Mouse (Mus musculus) hindbrain, embryonic 11.5 days (tissue): ENCODE measurements at regions not wholly inside any gene's neighbourhood (a gene's known extent, or its start where the extent isn't known, plus 50 kb on each side); places are given as distances from the start of the nearest gene placed in this dataset.

Source experiments
- ATAC-seq: fragments of 200-750 bp; cut with Nextera tagmentation; 2 replicates; pipeline ENCODE4 v1.8.0; 2017; ENCODE audit warnings: mild to moderate bottlenecking, moderate TSS enrichment, moderate library complexity; ENCODE audit not compliant: low FRiP score
- DNase-seq: peaks from one replicate; pipeline ENCODE4 v3.0.0-alpha.2; 2015; ENCODE audit warnings: low spot score
- H3K27ac ChIP-seq: fragments of 300-500 bp; sonication (generic); 2 replicates; pipeline ENCODE4 v1.5.1; 2014; ENCODE audit warnings: mild to moderate bottlenecking, low read depth, low read length
- H3K27me3 ChIP-seq: fragments of 300-500 bp; sonication (generic); 2 replicates; pipeline ENCODE4 v1.6.1; 2014; ENCODE audit warnings: mild to moderate bottlenecking, low read length, moderate library complexity, mixed read lengths; ENCODE audit not compliant: control insufficient read depth, insufficient read depth
- H3K36me3 ChIP-seq: fragments of 300-500 bp; sonication (generic); 2 replicates; pipeline ENCODE4 v1.6.1; 2014; ENCODE audit warnings: mild to moderate bottlenecking, low read length, moderate library complexity, mixed read lengths; ENCODE audit not compliant: control insufficient read depth, insufficient read depth
- H3K4me1 ChIP-seq: fragments of 300-500 bp; sonication (generic); replicated peaks from 2 replicates; pipeline ENCODE4 v1.6.1; 2014; ENCODE audit warnings: low read length, mixed read lengths; ENCODE audit not compliant: control insufficient read depth, insufficient read depth
- H3K4me2 ChIP-seq: fragments of 300-500 bp; sonication (generic); replicated peaks from 2 replicates; pipeline ENCODE4 v1.6.1; 2014; ENCODE audit warnings: mild to moderate bottlenecking, low read depth, low read length
- H3K4me3 ChIP-seq: fragments of 300-500 bp; sonication (generic); 2 replicates; pipeline ENCODE4 v1.5.1; 2014; ENCODE audit warnings: low read depth, low read length
- H3K9ac ChIP-seq: fragments of 300-500 bp; sonication (generic); 2 replicates; pipeline ENCODE4 v1.6.1; 2014; ENCODE audit warnings: low read depth, low read length
- H3K9me3 ChIP-seq: fragments of 300-500 bp; sonication (generic); 2 replicates; pipeline ENCODE4 v1.6.1; 2016; ENCODE audit warnings: low read length; ENCODE audit not compliant: control insufficient read depth
- WGBS: fragments of 180-500 bp; shearing (Covaris S2); extraction: QIAGEN DNeasy Blood & Tissue Kit; methylation state at CpG from one replicate; pipeline ENCODE4 v1.1.7; 2014; 5-methylcytosine and 5-hydroxymethylcytosine counted together

DNA sequence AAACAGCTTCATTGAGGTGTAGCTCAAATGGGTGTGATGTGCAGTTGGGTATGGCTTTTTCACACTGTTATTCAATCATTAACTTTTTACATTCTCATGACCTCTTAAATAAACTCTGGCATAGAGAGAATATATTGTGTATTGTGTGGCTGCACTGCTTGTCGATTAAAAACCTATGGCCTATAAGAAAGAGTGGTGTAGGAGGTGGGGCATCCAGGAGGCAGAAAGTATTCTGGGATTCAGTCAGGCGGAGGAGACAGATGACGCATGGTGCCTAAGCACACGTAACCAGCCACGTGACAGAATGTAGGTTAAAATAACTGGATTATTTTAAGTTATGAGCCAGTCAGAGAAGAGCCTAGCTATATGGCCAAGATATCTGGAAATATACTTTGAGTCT lies 78.2 kb upstream of the Slc16a7 start:
- WGBS, result 89% methylated on average over 5 of the region's 5 CpGs
- Histone ChIP-seq H3K27me3 (no peaks in the 10 kb centered on the region), H3K4me3 (no peak overlapping the region), H3K36me3 (no peaks in the 10 kb centered on the region), H3K4me2 (no peak overlapping the region), H3K9ac (no peak overlapping the region), H3K4me1 (no peaks in the 10 kb centered on the region), H3K9me3 (no peaks in the 10 kb centered on the region), H3K27ac (no peak overlapping the region)
- no peak for DNase-seq
- no peak for ATAC-seq

DNA sequence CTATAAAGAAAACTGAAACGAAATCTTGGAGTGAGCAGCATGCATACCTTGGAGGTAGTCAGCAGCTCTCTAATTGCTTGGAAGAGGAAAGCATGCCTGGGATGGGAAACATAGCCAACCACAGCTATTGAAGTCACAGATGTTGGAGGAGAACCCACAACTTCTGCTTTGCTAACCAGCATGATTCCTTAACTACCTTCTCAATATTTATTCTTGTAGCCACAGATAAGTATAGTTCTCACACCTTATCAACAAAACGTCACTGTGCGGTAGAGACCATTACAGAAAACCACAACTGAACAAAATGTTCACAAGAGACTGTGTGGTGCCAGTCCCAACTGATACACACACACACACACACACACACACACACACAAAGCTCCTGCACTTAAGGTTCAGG lies 99.1 kb upstream of the Slc16a7 start:
- DNase-seq, result no peak
- H3K36me3 ChIP-seq, result no peaks in the 10 kb centered on the region
- no peak overlapping the region for H3K4me2 ChIP-seq
- 85% methylated on average over 3 of the region's 3 CpGs for WGBS
- H3K9ac ChIP-seq, result no peak overlapping the region
- H3K9me3 ChIP-seq, result no peaks in the 10 kb centered on the region
- no peak overlapping the region for H3K4me3 ChIP-seq
- H3K27ac ChIP-seq, result no peak overlapping the region
- no peaks in the 10 kb centered on the region for H3K4me1 ChIP-seq
- no peaks in the 10 kb centered on the region for H3K27me3 ChIP-seq
- no peak for ATAC-seq

DNA sequence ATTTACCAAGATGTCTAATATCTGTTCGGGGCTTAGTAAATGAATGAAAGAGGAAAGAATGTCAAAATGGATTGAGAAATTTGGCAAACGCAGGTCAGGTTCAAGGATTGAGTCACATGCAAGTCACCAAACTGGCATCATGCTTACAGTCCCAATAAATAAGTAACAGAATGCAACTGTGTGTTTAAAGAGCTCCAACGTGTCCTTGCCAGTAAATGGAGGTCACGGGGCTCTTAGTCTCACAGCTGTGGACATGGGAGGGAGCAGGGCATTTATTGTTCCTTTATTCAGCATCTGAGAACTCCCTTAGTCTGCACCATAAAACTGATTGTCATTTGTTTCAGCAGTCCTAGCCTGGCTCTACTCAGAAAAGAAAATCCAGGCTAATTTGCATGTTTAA lies 101.1 kb upstream of the Slc16a7 start:
- Histone ChIP-seq H3K9ac (no peak overlapping the region), H3K4me2 (no peak overlapping the region), H3K4me1 (no peaks in the 10 kb centered on the region), H3K9me3 (no peaks in the 10 kb centered on the region), H3K27ac (no peak overlapping the region), H3K27me3 (no peaks in the 10 kb centered on the region), H3K4me3 (no peak overlapping the region), H3K36me3 (no peaks in the 10 kb centered on the region)
- ATAC-seq (no peak), DNase-seq (no peak)
- WGBS, result 58% methylated on average over 4 of the region's 4 CpGs

DNA sequence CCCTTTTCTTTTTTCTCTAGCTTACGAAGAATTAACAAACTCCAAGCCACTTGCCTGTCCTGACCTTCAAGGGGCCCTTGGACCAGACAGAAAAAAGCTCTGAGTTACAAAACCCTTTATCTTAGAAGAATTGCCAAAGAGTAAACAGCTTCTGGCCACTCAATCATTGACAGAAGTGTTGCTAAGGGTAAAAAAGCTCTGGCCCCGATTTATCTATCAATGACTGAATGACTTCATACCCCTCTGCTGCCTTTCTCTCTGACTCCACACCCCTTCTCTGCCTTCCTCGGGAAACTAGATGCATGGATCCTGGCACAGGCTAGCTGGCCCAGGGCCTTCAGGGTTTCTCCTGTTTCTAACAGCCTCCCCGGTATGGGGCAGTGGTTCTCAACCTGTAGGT lies 105.2 kb upstream of the Slc16a7 start:
- no peak overlapping the region for H3K4me2 ChIP-seq
- 69% methylated on average over 4 of the region's 4 CpGs for WGBS
- H3K9ac ChIP-seq, result no peak overlapping the region
- no peaks in the 10 kb centered on the region for H3K4me1 ChIP-seq
- no peak for DNase-seq
- no peak overlapping the region for H3K27ac ChIP-seq
- no peak overlapping the region for H3K4me3 ChIP-seq
- no peak for ATAC-seq
- no peaks in the 10 kb centered on the region for H3K36me3 ChIP-seq
- no peaks in the 10 kb centered on the region for H3K9me3 ChIP-seq
- no peaks in the 10 kb centered on the region for H3K27me3 ChIP-seq

DNA sequence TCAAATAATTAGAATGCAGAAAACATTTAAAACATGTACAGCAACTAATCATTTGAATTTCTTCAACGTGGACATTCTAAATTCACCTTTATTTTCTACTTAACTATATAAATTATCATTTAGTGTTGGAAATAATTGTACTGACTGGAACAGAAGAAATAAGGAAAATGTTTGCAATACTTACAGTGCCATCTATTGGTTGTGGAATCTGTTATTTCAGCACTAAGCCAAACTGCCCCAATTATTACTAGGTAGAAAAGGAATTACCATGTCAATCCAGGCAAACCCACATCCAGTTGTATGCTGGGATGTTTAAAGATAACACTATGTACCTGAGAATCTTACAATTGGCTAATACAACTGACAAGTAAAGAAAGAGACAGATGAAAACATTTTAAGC lies 109.1 kb upstream of the Slc16a7 start:
- Histone ChIP-seq H3K36me3 (no peaks in the 10 kb centered on the region), H3K9me3 (no peaks in the 10 kb centered on the region), H3K4me1 (no peaks in the 10 kb centered on the region), H3K4me3 (no peak overlapping the region), H3K27ac (no peak overlapping the region), H3K27me3 (no peaks in the 10 kb centered on the region), H3K4me2 (no peak overlapping the region), H3K9ac (no peak overlapping the region)
- ATAC-seq (no peak), DNase-seq (no peak)
- WGBS, result 39% methylated on average over 1 of the region's 1 CpGs

DNA sequence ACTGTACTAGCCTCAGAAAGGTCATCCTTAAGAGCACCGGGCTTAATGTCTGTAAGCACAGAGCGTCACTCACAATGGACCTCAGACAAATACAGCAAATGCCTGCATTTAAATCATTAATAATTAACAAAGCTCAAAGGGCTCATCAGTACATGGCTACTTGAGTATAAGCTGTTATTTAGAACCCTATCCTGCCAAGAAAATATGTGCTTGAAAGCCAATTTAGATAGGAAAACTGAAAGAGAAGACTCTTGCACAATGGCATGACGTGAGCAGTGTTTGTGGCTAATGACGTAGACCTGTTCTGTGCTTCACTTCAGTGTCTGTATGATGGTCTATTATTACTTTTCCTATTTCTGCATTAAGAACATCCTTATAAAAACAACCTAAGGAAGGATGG lies 111.1 kb upstream of the Slc16a7 start:
- no peaks in the 10 kb centered on the region for H3K36me3 ChIP-seq
- H3K4me1 ChIP-seq, result no peaks in the 10 kb centered on the region
- no peaks in the 10 kb centered on the region for H3K9me3 ChIP-seq
- DNase-seq, result no peak
- no peaks in the 10 kb centered on the region for H3K27me3 ChIP-seq
- no peak overlapping the region for H3K4me3 ChIP-seq
- no peak overlapping the region for H3K4me2 ChIP-seq
- ATAC-seq, result no peak
- H3K27ac ChIP-seq, result no peak overlapping the region
- WGBS, result 81% methylated on average over 4 of the region's 4 CpGs
- no peak overlapping the region for H3K9ac ChIP-seq

DNA sequence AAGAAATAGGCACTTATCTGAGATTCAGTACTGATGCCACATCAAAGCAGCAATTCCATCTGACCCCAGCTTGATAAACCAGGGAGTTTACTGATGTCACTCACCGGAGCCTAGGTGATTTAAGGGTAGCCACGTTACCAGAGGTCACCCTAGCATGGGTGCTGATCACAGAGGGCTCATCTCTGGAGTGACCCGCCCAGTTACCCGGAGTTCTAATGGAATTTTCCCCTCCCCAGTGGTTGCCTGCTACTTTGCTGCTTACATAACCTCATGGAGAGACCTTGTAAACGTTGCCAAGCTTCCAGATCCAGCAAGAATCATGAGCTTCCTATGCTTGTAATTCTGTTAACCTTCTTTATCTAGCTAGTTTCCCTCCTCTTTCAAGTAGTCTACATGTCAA lies 125.8 kb upstream of the Slc16a7 start:
- H3K36me3 ChIP-seq, result no peaks in the 10 kb centered on the region
- no peaks in the 10 kb centered on the region for H3K4me1 ChIP-seq
- no peaks in the 10 kb centered on the region for H3K9me3 ChIP-seq
- no peak overlapping the region for H3K9ac ChIP-seq
- H3K4me3 ChIP-seq, result no peak overlapping the region
- H3K4me2 ChIP-seq, result no peak overlapping the region
- DNase-seq, result no peak
- 75% methylated on average over 5 of the region's 5 CpGs for WGBS
- H3K27ac ChIP-seq, result no peak overlapping the region
- H3K27me3 ChIP-seq, result no peaks in the 10 kb centered on the region
- no peak for ATAC-seq

DNA sequence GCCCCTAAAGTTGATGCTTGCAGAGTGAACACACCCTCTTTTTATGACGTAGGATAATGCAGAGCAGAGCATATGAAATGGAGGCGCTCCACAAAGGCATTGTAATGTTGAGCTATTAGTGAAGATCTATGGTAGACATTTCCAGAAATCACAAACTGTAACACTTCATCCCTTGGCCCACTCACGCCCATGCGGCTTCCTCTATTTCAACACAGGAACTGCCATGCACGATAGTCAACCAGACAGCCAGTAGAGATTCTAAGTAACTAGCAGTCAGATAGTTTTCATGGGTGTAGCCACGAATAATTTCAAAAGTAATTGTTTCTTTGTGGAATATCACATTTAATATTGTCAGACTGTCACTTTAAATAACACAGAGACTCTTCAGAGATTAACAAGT lies 141.6 kb upstream of the Slc16a7 start:
- ATAC-seq (no peak), DNase-seq (no peak)
- Histone ChIP-seq H3K4me3 (no peak overlapping the region), H3K36me3 (no peaks in the 10 kb centered on the region), H3K4me2 (no peak overlapping the region), H3K4me1 (no peaks in the 10 kb centered on the region), H3K9me3 (no peaks in the 10 kb centered on the region), H3K9ac (no peak overlapping the region), H3K27me3 (no peaks in the 10 kb centered on the region), H3K27ac (no peak overlapping the region)
- WGBS, result 92% methylated on average over 6 of the region's 6 CpGs

DNA sequence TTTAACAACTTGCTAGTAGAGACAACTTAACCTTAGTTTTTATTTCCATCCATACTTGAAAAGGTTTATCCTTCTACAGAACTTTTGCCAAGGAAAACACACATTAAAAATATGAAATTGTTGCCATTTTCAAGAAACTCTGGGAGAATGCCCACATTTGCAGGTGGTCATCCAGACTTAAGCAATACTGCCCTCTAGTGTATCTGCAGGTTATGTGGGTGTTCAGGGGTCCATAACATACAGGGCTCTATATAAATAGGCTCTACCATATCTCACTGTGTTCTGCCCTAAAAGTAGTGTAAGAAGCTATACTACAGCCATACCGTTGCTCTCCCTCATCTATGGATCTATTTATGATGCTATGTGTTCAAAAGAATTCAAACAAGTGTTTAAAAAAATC lies 149.1 kb upstream of the Slc16a7 start:
- peak; percentile 51; the same call in 1 of the 2 replicates for ATAC-seq
- no peak overlapping the region for H3K9ac ChIP-seq
- DNase-seq, result peak; percentile 60
- H3K4me3 ChIP-seq, result no peak overlapping the region
- H3K4me2 ChIP-seq, result no peak overlapping the region
- H3K4me1 ChIP-seq, result no peaks in the 10 kb centered on the region
- H3K27me3 ChIP-seq, result no peaks in the 10 kb centered on the region
- no peak overlapping the region for H3K27ac ChIP-seq
- no peaks in the 10 kb centered on the region for H3K9me3 ChIP-seq
- no peaks in the 10 kb centered on the region for H3K36me3 ChIP-seq
- 45% methylated on average over 1 of the region's 1 CpGs for WGBS
